Mouse (Mus musculus) myocyte (in vitro differentiated cells): ENCODE data around the gene Ccl26. TPM values are rescaled to one million over a fixed set of nuclear protein-coding genes. Genes with fewer than 3 reads are reported as not detected.
"Not testable (repeated sequence)": the region's sequence is repeated elsewhere in the genome, so short reads cannot be mapped to it uniquely, and the experiment has no call there.

Source experiments
- H3K27me3 ChIP-seq: one replicate; pipeline ENCODE4 v1.6.1; 2011; ENCODE audit not compliant: control insufficient read depth, insufficient read depth, insufficient read length
- H3K36me3 ChIP-seq: one replicate; pipeline ENCODE4 v1.6.1; 2011; ENCODE audit not compliant: control insufficient read depth, insufficient read depth
- H3K4me2 ChIP-seq: one replicate; pipeline ENCODE4 v1.6.1; 2011; ENCODE audit warnings: low read depth, control low read depth
- H3K4me3 ChIP-seq: one replicate; pipeline ENCODE4 v1.5.1; 2011; ENCODE audit warnings: mild to moderate bottlenecking, control low read depth, moderate library complexity
- H3K79me2 ChIP-seq: one replicate; pipeline ENCODE4 v1.6.1; 2011; ENCODE audit not compliant: control insufficient read depth, insufficient read depth
- H3ac ChIP-seq: one replicate; pipeline ENCODE4 v1.6.1; 2011; ENCODE audit not compliant: control insufficient read depth, insufficient read length
- CEBPB ChIP-seq: IDR thresholded peaks from 2 replicates; pipeline ENCODE4 v1.6.1; 2011; ENCODE audit warnings: mild to moderate bottlenecking, moderate library complexity; ENCODE audit not compliant: poor library complexity, insufficient read depth, severe bottlenecking
- E2F4 ChIP-seq: IDR thresholded peaks from one replicate; pipeline ENCODE4 v1.6.1; 2011; ENCODE audit warnings: mild to moderate bottlenecking, control low read depth, moderate library complexity; ENCODE audit not compliant: insufficient read depth
- MAX ChIP-seq: IDR thresholded peaks from one replicate; pipeline ENCODE4 v1.6.1; 2011; ENCODE audit warnings: low read depth, mild to moderate bottlenecking, control low read depth
- MYOD1 ChIP-seq, 3 experiments: IDR thresholded peaks; one replicate each; pipeline ENCODE4 v1.6.1; 2011; ENCODE audit warnings: control low read depth in 2 of 3, low read depth in 2 of 3, mild to moderate bottlenecking in 2 of 3, moderate library complexity in 1 of 3; ENCODE audit not compliant: insufficient read length in 2 of 3, control insufficient read depth in 1 of 3
- MYOG ChIP-seq, 3 experiments: IDR thresholded peaks; one replicate each; pipeline ENCODE4 v1.6.1; 2011; ENCODE audit warnings: control low read depth in 2 of 3, low read depth in 2 of 3, mild to moderate bottlenecking in 2 of 3; ENCODE audit not compliant: insufficient read length in 2 of 3, control insufficient read depth in 1 of 3, insufficient read depth in 1 of 3
- POLR2A ChIP-seq: IDR thresholded peaks from one replicate; pipeline ENCODE4 v1.6.1; 2011; ENCODE audit warnings: low read depth, mild to moderate bottlenecking, control low read depth, moderate library complexity; ENCODE audit not compliant: insufficient read length
- POLR2AphosphoS2 ChIP-seq: IDR thresholded peaks from one replicate; pipeline ENCODE4 v1.6.1; 2011; ENCODE audit warnings: low read depth, control low read depth; ENCODE audit not compliant: insufficient read length
- REST ChIP-seq: IDR thresholded peaks from one replicate; pipeline ENCODE4 v1.6.1; 2011; ENCODE audit warnings: mild to moderate bottlenecking, control low read depth, moderate library complexity; ENCODE audit not compliant: insufficient read depth, insufficient read length
- SRF ChIP-seq: IDR thresholded peaks from one replicate; pipeline ENCODE4 v1.6.1; 2011; ENCODE audit warnings: low read depth; ENCODE audit not compliant: control insufficient read depth, insufficient read length
- TCF12 ChIP-seq: IDR thresholded peaks from one replicate; pipeline ENCODE4 v1.6.1; 2011; ENCODE audit warnings: mild to moderate bottlenecking, control low read depth; ENCODE audit not compliant: poor library complexity, insufficient read depth, severe bottlenecking
- TCF3 ChIP-seq: IDR thresholded peaks from one replicate; pipeline ENCODE4 v1.6.1; 2011; ENCODE audit warnings: low read depth, control low read depth; ENCODE audit not compliant: insufficient read length
- USF1 ChIP-seq: IDR thresholded peaks from one replicate; pipeline ENCODE4 v1.6.1; 2011; ENCODE audit warnings: low read depth, mild to moderate bottlenecking, control low read depth, moderate library complexity
- polyA plus RNA-seq: library from polyadenylated mRNA; unstranded; fragments of >200 nt; fragmentation: generic; extraction: Trizol; gene quantifications from one replicate; pipeline ENCODE4 v1.2.1, GENCODE M21; 2012; ENCODE audit warnings: missing spikeins

The Ccl26 gene
- not detected for polyA plus RNA-seq

GRCm38 (mm10) chr5:135563469-135563868 is at the start of gene Ccl26:
Ccl26 (minus strand) TSS chr5:135563569.
- TF ChIP-seq E2F4 (no peak), CEBPB (no peak), MYOD1 (IDR thresholded peaks at IDR 0.05; ENCODE audit: control insufficient read depth in 1 of 3, insufficient read length in 2 of 3, low read depth in 2 of 3) (no peak), TCF3 (no peak), USF1 (no peak), TCF12 (no peak), SRF (no peak), REST (no peak), POLR2AphosphoS2 (no peak), MYOG (IDR thresholded peaks at IDR 0.05; ENCODE audit: control insufficient read depth in 1 of 3, insufficient read depth in 1 of 3, insufficient read length in 2 of 3, low read depth in 2 of 3) (no peak)

GRCm38 (mm10) chr5:135609794-135610193 is 46.4 kb upstream of the Ccl26 start:
- H3K4me2 ChIP-seq, result no peak overlapping the region
- TF ChIP-seq MYOG (IDR thresholded peaks at IDR 0.05; ENCODE audit: control insufficient read depth in 1 of 3, insufficient read depth in 1 of 3, insufficient read length in 2 of 3, low read depth in 2 of 3) (no peak), REST (no peak), POLR2AphosphoS2 (no peak), TCF3 (no peak), MAX (no peak), E2F4 (no peak), USF1 (no peak), CEBPB (no peak), POLR2A (no peak), SRF (no peak), MYOD1 (IDR thresholded peaks at IDR 0.05; ENCODE audit: control insufficient read depth in 1 of 3, insufficient read length in 2 of 3, low read depth in 2 of 3) (no peak), TCF12 (no peak)
- no peaks in the 10 kb centered on the region for H3K79me2 ChIP-seq

More at GRCm38 (mm10) chr5:135563469-135563868, at the start of gene Ccl26:
- H3ac ChIP-seq, result no peak within 1 kb of the TSS
- H3K4me2 ChIP-seq, result no peak within 1 kb of the TSS
- H3K36me3 ChIP-seq, result no peaks in the 10 kb centered on the region
- no peak within 1 kb of the TSS for H3K4me3 ChIP-seq
- no peaks in the 10 kb centered on the region for H3K27me3 ChIP-seq
- H3K79me2 ChIP-seq, result no peaks in the 10 kb centered on the region

GRCm38 (mm10) chr5:135607581-135607980 is 44.2 kb upstream of the Ccl26 start:
- Histone ChIP-seq H3K4me2 (no peak overlapping the region), H3K4me3 (no peak overlapping the region), H3K36me3 (no peaks in the 10 kb centered on the region), H3ac (no peak overlapping the region), H3K27me3 (no peaks in the 10 kb centered on the region), H3K79me2 (no peaks in the 10 kb centered on the region)
- TF ChIP-seq MYOG (IDR thresholded peaks at IDR 0.05; ENCODE audit: control insufficient read depth in 1 of 3, insufficient read depth in 1 of 3, insufficient read length in 2 of 3, low read depth in 2 of 3) (no peak), POLR2A (no peak), SRF (no peak), REST (no peak), TCF12 (no peak), TCF3 (no peak), POLR2AphosphoS2 (no peak), MYOD1 (IDR thresholded peaks at IDR 0.05; ENCODE audit: control insufficient read depth in 1 of 3, insufficient read length in 2 of 3, low read depth in 2 of 3) (no peak), E2F4 (no peak), USF1 (no peak), MAX (no peak)

More at GRCm38 (mm10) chr5:135609794-135610193, 46.4 kb upstream of the Ccl26 start:
- no peaks in the 10 kb centered on the region for H3K36me3 ChIP-seq
- no peaks in the 10 kb centered on the region for H3K27me3 ChIP-seq
- no peak overlapping the region for H3ac ChIP-seq
- H3K4me3 ChIP-seq, result no peak overlapping the region

GRCm38 (mm10) chr5:135606717-135607116 is 43.3 kb upstream of the Ccl26 start:
- H3K4me3 ChIP-seq, H3K4me2 ChIP-seq: not testable (repeated sequence)

GRCm38 (mm10) chr5:135604643-135605042 is 41.3 kb upstream of the Ccl26 start:
- H3K4me3 ChIP-seq, H3K36me3 ChIP-seq, H3ac ChIP-seq, H3K79me2 ChIP-seq, H3K4me2 ChIP-seq, H3K27me3 ChIP-seq: not testable (repeated sequence)

More at GRCm38 (mm10) chr5:135606717-135607116, 43.3 kb upstream of the Ccl26 start:
- H3ac ChIP-seq, H3K36me3 ChIP-seq, H3K27me3 ChIP-seq, H3K79me2 ChIP-seq: not testable (repeated sequence)
